Mouse (Mus musculus) heart, embryonic 13.5 days (tissue): ENCODE measurements around the gene Gipc1. TPM values are rescaled to one million over a fixed set of nuclear protein-coding genes. Genes with fewer than 3 reads are reported as not detected.
A peak's percentile ranks its signal among the peaks of the same experiment; 100 is the strongest.

Source experiments
- ATAC-seq: fragments of 200-750 bp; cut with Nextera tagmentation; 2 replicates; pipeline ENCODE4 v1.8.0; 2017; ENCODE audit warnings: moderate TSS enrichment; ENCODE audit not compliant: insufficient number of reproducible peaks, low FRiP score, low TSS enrichment; ENCODE audit errors: extremely low read depth
- H3K27ac ChIP-seq: fragments of 300-500 bp; sonication (generic); replicated peaks from 2 replicates; pipeline ENCODE4 v1.5.1; 2015; ENCODE audit warnings: moderate library complexity, mild to moderate bottlenecking, inconsistent platforms
- H3K27me3 ChIP-seq: fragments of 300-500 bp; sonication (generic); replicated peaks from 2 replicates; pipeline ENCODE4 v1.6.1; 2015; ENCODE audit warnings: mild to moderate bottlenecking, inconsistent platforms
- H3K36me3 ChIP-seq: fragments of 300-500 bp; sonication (generic); 2 replicates; pipeline ENCODE4 v1.6.1; 2015; ENCODE audit warnings: mild to moderate bottlenecking, inconsistent platforms
- H3K4me1 ChIP-seq: fragments of 300-500 bp; sonication (generic); 2 replicates; pipeline ENCODE4 v1.6.1; 2015; ENCODE audit warnings: inconsistent platforms
- H3K4me2 ChIP-seq: fragments of 300-500 bp; sonication (generic); 2 replicates; pipeline ENCODE4 v1.6.1; 2015; ENCODE audit warnings: inconsistent platforms, mild to moderate bottlenecking, moderate library complexity
- H3K4me3 ChIP-seq: fragments of 300-500 bp; sonication (generic); 2 replicates; pipeline ENCODE4 v1.5.1; 2015; ENCODE audit warnings: moderate library complexity, mild to moderate bottlenecking, inconsistent platforms
- H3K9ac ChIP-seq: fragments of 300-500 bp; sonication (generic); 2 replicates; pipeline ENCODE4 v1.6.1; 2015; ENCODE audit warnings: inconsistent platforms, mild to moderate bottlenecking, moderate library complexity
- H3K9me3 ChIP-seq: fragments of 300-500 bp; sonication (generic); 2 replicates; pipeline ENCODE4 v1.6.1; 2016; ENCODE audit warnings: inconsistent platforms
- WGBS: fragments of 180-500 bp; shearing (Covaris S2); methylation state at CpG from one replicate; pipeline ENCODE4 v1.1.7; 2015; ENCODE audit warnings: mixed read lengths; 5-methylcytosine and 5-hydroxymethylcytosine counted together
- polyA plus RNA-seq: library from polyadenylated mRNA; unstranded; fragments of >200 nt; fragmentation: Nextera tagmentation; extraction: Ambion mirVana; gene quantifications from 2 replicates; pipeline ENCODE4 v1.2.1, GENCODE M21; 2015

Gene Gipc1
- polyA plus RNA-seq, 1 experiment from 2014 or later: 155 TPM

GRCm38 (mm10) chr8:83681099-83681498, 28.6 kb downstream of the Gipc1 start:
- no peak overlapping the region for H3K4me3 ChIP-seq
- H3K4me2 ChIP-seq: no peak overlapping the region
- H3K27ac ChIP-seq: peak overlapping the region; percentile 70
- peaks cover 22% of the 10 kb centered on the region for H3K4me1 ChIP-seq
- H3K9ac ChIP-seq: no peak overlapping the region
- no peak for ATAC-seq
- no peaks in the 10 kb centered on the region for H3K27me3 ChIP-seq
- 13% methylated on average over 6 of the region's 6 CpGs for WGBS
- no peaks in the 10 kb centered on the region for H3K9me3 ChIP-seq
- H3K36me3 ChIP-seq: peaks cover 93% of the 10 kb centered on the region

GRCm38 (mm10) chr8:83684517-83684916, 32.0 kb downstream of the Gipc1 start:
- H3K27ac ChIP-seq: no peak overlapping the region
- H3K4me2 ChIP-seq: no peak overlapping the region
- no peaks in the 10 kb centered on the region for H3K27me3 ChIP-seq
- H3K36me3 ChIP-seq: peaks cover 84% of the 10 kb centered on the region
- no peak for ATAC-seq
- no peak overlapping the region for H3K4me3 ChIP-seq
- H3K9me3 ChIP-seq: no peaks in the 10 kb centered on the region
- H3K4me1 ChIP-seq: peaks cover 22% of the 10 kb centered on the region
- H3K9ac ChIP-seq: no peak overlapping the region
- 82% methylated on average over 9 of the region's 9 CpGs for WGBS

GRCm38 (mm10) chr8:83689264-83689663, 36.8 kb downstream of the Gipc1 start:
- Histone ChIP-seq H3K4me3 (no peak overlapping the region), H3K9me3 (no peaks in the 10 kb centered on the region), H3K4me2 (no peak overlapping the region), H3K36me3 (peaks cover 76% of the 10 kb centered on the region), H3K27ac (no peak overlapping the region), H3K4me1 (peaks cover 9% of the 10 kb centered on the region), H3K9ac (no peak overlapping the region), H3K27me3 (no peaks in the 10 kb centered on the region)
- ATAC-seq: no peak
- 82% methylated on average over 6 of the region's 6 CpGs for WGBS

- peaks cover 42% of the 10 kb centered on the region for H3K4me1 ChIP-seq
- H3K27ac ChIP-seq: no peak overlapping the region
- WGBS: 65% methylated on average over 10 of the region's 10 CpGs
- no peaks in the 10 kb centered on the region for H3K27me3 ChIP-seq
- peaks cover 38% of the 10 kb centered on the region for H3K36me3 ChIP-seq
- no peaks in the 10 kb centered on the region for H3K9me3 ChIP-seq
- ATAC-seq: no peak
- no peak overlapping the region for H3K4me3 ChIP-seq
- H3K4me2 ChIP-seq: no peak overlapping the region
- H3K9ac ChIP-seq: no peak overlapping the region
Observed at GRCm38 (mm10) chr8:83693609-83694236, 41.2 kb downstream of the Gipc1 start.

GRCm38 (mm10) chr8:83694369-83695160, 42.1 kb downstream of the Gipc1 start:
- H3K9me3 ChIP-seq: no peaks in the 10 kb centered on the region
- H3K9ac ChIP-seq: no peak overlapping the region
- no peak for ATAC-seq
- no peak overlapping the region for H3K4me2 ChIP-seq
- WGBS: 78% methylated on average over 11 of the region's 11 CpGs
- H3K27ac ChIP-seq: no peak overlapping the region
- H3K4me3 ChIP-seq: no peak overlapping the region
- no peaks in the 10 kb centered on the region for H3K27me3 ChIP-seq
- peaks cover 46% of the 10 kb centered on the region for H3K4me1 ChIP-seq
- H3K36me3 ChIP-seq: peaks cover 33% of the 10 kb centered on the region

- H3K4me1 ChIP-seq: peaks cover 55% of the 10 kb centered on the region
- no peak overlapping the region for H3K4me3 ChIP-seq
- no peak for ATAC-seq
- no peaks in the 10 kb centered on the region for H3K27me3 ChIP-seq
- peaks cover 23% of the 10 kb centered on the region for H3K36me3 ChIP-seq
- H3K4me2 ChIP-seq: no peak overlapping the region
- H3K9ac ChIP-seq: no peak overlapping the region
- WGBS: 83% methylated on average over 14 of the region's 17 CpGs
- H3K9me3 ChIP-seq: no peaks in the 10 kb centered on the region
- H3K27ac ChIP-seq: no peak overlapping the region
Observed at GRCm38 (mm10) chr8:83695351-83696106, 43.1 kb downstream of the Gipc1 start.

GRCm38 (mm10) chr8:83697374-83698220, 45.1 kb downstream of the Gipc1 start:
- H3K27me3 ChIP-seq: no peaks in the 10 kb centered on the region
- WGBS: 39% methylated on average over 19 of the region's 19 CpGs
- peaks cover 3% of the 10 kb centered on the region for H3K36me3 ChIP-seq
- ATAC-seq: no peak
- peak overlapping the region; percentile 96 for H3K9ac ChIP-seq
- H3K9me3 ChIP-seq: no peaks in the 10 kb centered on the region
- peak overlapping the region; percentile 98 for H3K4me2 ChIP-seq
- peak overlapping the region; percentile 79 for H3K27ac ChIP-seq
- peak overlapping the region; percentile 92 for H3K4me3 ChIP-seq
- peaks cover 63% of the 10 kb centered on the region for H3K4me1 ChIP-seq

GRCm38 (mm10) chr8:83698291-83698660, 45.8 kb downstream of the Gipc1 start:
- H3K9me3 ChIP-seq: no peaks in the 10 kb centered on the region
- 5% methylated on average over 15 of the region's 15 CpGs for WGBS

GRCm38 (mm10) chr8:83698661-83699453, 46.4 kb downstream of the Gipc1 start, which contains the start of gene Pkn1:
TSS of gene Pkn1 (minus strand) at chr8:83699179.
- peaks cover 58% of the 10 kb centered on the region for H3K4me1 ChIP-seq
- peak within 1 kb of the TSS; percentile 98 for H3K4me2 ChIP-seq
- no peaks in the 10 kb centered on the region for H3K9me3 ChIP-seq
- H3K9ac ChIP-seq: peak within 1 kb of the TSS; percentile 96
- ATAC-seq: peak; percentile 88
- H3K4me3 ChIP-seq: peak within 1 kb of the TSS; percentile 92
- no peaks in the 10 kb centered on the region for H3K36me3 ChIP-seq
- under 1% methylated on average over 69 of the region's 85 CpGs for WGBS
- peak within 1 kb of the TSS; percentile 79 for H3K27ac ChIP-seq
- no peaks in the 10 kb centered on the region for H3K27me3 ChIP-seq

More at GRCm38 (mm10) chr8:83698291-83698660, 45.8 kb downstream of the Gipc1 start:
- peak overlapping the region; percentile 92 for H3K4me3 ChIP-seq
- H3K4me1 ChIP-seq: peaks cover 63% of the 10 kb centered on the region
- peak overlapping the region; percentile 98 for H3K4me2 ChIP-seq
- no peak for ATAC-seq
- H3K9ac ChIP-seq: peak overlapping the region; percentile 96
- peak overlapping the region; percentile 79 for H3K27ac ChIP-seq
- no peaks in the 10 kb centered on the region for H3K36me3 ChIP-seq
- H3K27me3 ChIP-seq: no peaks in the 10 kb centered on the region

GRCm38 (mm10) chr8:83699566-83699965, 47.1 kb downstream of the Gipc1 start:
- Histone ChIP-seq H3K9ac (peak overlapping the region; percentile 96), H3K4me1 (peaks cover 52% of the 10 kb centered on the region), H3K36me3 (no peaks in the 10 kb centered on the region), H3K4me3 (peak overlapping the region; percentile 92), H3K4me2 (peak overlapping the region; percentile 98), H3K27ac (peak overlapping the region; percentile 79), H3K9me3 (no peaks in the 10 kb centered on the region), H3K27me3 (no peaks in the 10 kb centered on the region)
- WGBS: 39% methylated on average over 9 of the region's 9 CpGs
- ATAC-seq: no peak
